Mouse (Mus musculus): ENCODE measurements around the gene Adipor2.

Gene Adipor2

GRCm38 (mm10) chr6:119417354-119417753, at the start of gene Adipor2:
Gene Adipor2 (minus strand): TSS chr6:119417704.
- DNase-seq (ENCODE audit: low read depth, low spot score): peak; percentile 98

- no peak for DNase-seq (ENCODE audit: low read depth, low spot score)
Measured at GRCm38 (mm10) chr6:119466161-119466560, 48.7 kb upstream of the Adipor2 start.

- no peak for DNase-seq (ENCODE audit: low read depth, low spot score)
Measured at GRCm38 (mm10) chr6:119460391-119460790, 42.9 kb upstream of the Adipor2 start.

- DNase-seq (ENCODE audit: low read depth, low spot score): no peak
Measured at GRCm38 (mm10) chr6:119459041-119459440, 41.5 kb upstream of the Adipor2 start.

GRCm38 (mm10) chr6:119458166-119458565, 40.7 kb upstream of the Adipor2 start:
- no peak for DNase-seq (ENCODE audit: low read depth, low spot score)

- peak; percentile 87 for DNase-seq (ENCODE audit: low read depth, low spot score)
Measured at GRCm38 (mm10) chr6:119451981-119452499, 34.5 kb upstream of the Adipor2 start.

GRCm38 (mm10) chr6:119450965-119451943, 33.8 kb upstream of the Adipor2 start:
- DNase-seq (ENCODE audit: low read depth, low spot score): no peak

- peak; percentile 95 for DNase-seq (ENCODE audit: low read depth, low spot score)
Measured at GRCm38 (mm10) chr6:119449060-119449499, 31.6 kb upstream of the Adipor2 start.

GRCm38 (mm10) chr6:119448321-119449059, 31.0 kb upstream of the Adipor2 start:
- DNase-seq (ENCODE audit: low read depth, low spot score): peak; percentile 80

GRCm38 (mm10) chr6:119445671-119446607, 28.4 kb upstream of the Adipor2 start:
- no peak for DNase-seq (ENCODE audit: low read depth, low spot score)

- DNase-seq (ENCODE audit: low read depth, low spot score): peak; percentile 94
Measured at GRCm38 (mm10) chr6:119443742-119444645, 26.5 kb upstream of the Adipor2 start.

- peak; percentile 72 for DNase-seq (ENCODE audit: low read depth, low spot score)
Measured at GRCm38 (mm10) chr6:119442729-119443128, 25.2 kb upstream of the Adipor2 start.

GRCm38 (mm10) chr6:119437894-119438761, 20.6 kb upstream of the Adipor2 start:
- no peak for DNase-seq (ENCODE audit: low read depth, low spot score)

GRCm38 (mm10) chr6:119434394-119434793, 16.9 kb upstream of the Adipor2 start:
- DNase-seq (ENCODE audit: low read depth, low spot score): no peak

GRCm38 (mm10) chr6:119431751-119432324, 14.3 kb upstream of the Adipor2 start:
- DNase-seq (ENCODE audit: low read depth, low spot score): no peak

GRCm38 (mm10) chr6:119430508-119430907, 13.0 kb upstream of the Adipor2 start:
- peak; percentile 83 for DNase-seq (ENCODE audit: low read depth, low spot score)

GRCm38 (mm10) chr6:119429311-119429710, 11.8 kb upstream of the Adipor2 start:
- DNase-seq (ENCODE audit: low read depth, low spot score): no peak

GRCm38 (mm10) chr6:119428611-119429010, 11.1 kb upstream of the Adipor2 start:
- DNase-seq (ENCODE audit: low read depth, low spot score): peak; percentile 56

- DNase-seq (ENCODE audit: low read depth, low spot score): no peak
Measured at GRCm38 (mm10) chr6:119421001-119421400, 3.5 kb upstream of the Adipor2 start.

Data from ES-CJ7 (cell line).